Mouse (Mus musculus): ENCODE results near the gene Mdm2. TPM values are rescaled to one million over a fixed set of nuclear protein-coding genes. Genes with fewer than 3 reads are reported as not detected.

Mdm2 gene
- polyA plus RNA-seq, 1 experiment from 2014 or later: 59.7 TPM

- H3K9me3 ChIP-seq: no peaks in the 10 kb centered on the region
- WGBS: 86% methylated on average over 11 of the region's 11 CpGs
- no peaks in the 10 kb centered on the region for H3K36me3 ChIP-seq
- no peak overlapping the region for H3K27ac ChIP-seq
- H3K4me3 ChIP-seq (replicated peaks): no peak overlapping the region
- H3K4me1 ChIP-seq (replicated peaks): peaks cover 6% of the 10 kb centered on the region
- no peaks in the 10 kb centered on the region for H3K27me3 ChIP-seq
- no peak for ATAC-seq (ENCODE audit: insufficient number of reproducible peaks, insufficient read depth, low FRiP score, low TSS enrichment, low read depth)
- no peak overlapping the region for H3K9ac ChIP-seq (replicated peaks)
- H3K4me2 ChIP-seq: no peak overlapping the region
Measured at GRCm38 (mm10) chr10:117649292-117650041, 61.1 kb downstream of the Mdm2 start.

- Histone ChIP-seq H3K4me2 (no peak overlapping the region), H3K27me3 (no peaks in the 10 kb centered on the region), H3K4me3 (replicated peaks) (no peak overlapping the region), H3K4me1 (replicated peaks) (peaks cover 14% of the 10 kb centered on the region), H3K9ac (replicated peaks) (no peak overlapping the region), H3K36me3 (no peaks in the 10 kb centered on the region), H3K9me3 (no peaks in the 10 kb centered on the region), H3K27ac (no peak overlapping the region)
- 86% methylated on average over 3 of the region's 3 CpGs for WGBS
- ATAC-seq (ENCODE audit: insufficient number of reproducible peaks, insufficient read depth, low FRiP score, low TSS enrichment, low read depth): no peak
Measured at GRCm38 (mm10) chr10:117648643-117649042, 61.9 kb downstream of the Mdm2 start.

GRCm38 (mm10) chr10:117647964-117648472, 62.5 kb downstream of the Mdm2 start:
- Histone ChIP-seq H3K4me2 (no peak overlapping the region), H3K27me3 (no peaks in the 10 kb centered on the region), H3K9ac (replicated peaks) (no peak overlapping the region), H3K4me1 (replicated peaks) (peaks cover 20% of the 10 kb centered on the region), H3K4me3 (replicated peaks) (no peak overlapping the region), H3K9me3 (no peaks in the 10 kb centered on the region), H3K36me3 (no peaks in the 10 kb centered on the region), H3K27ac (no peak overlapping the region)
- ATAC-seq (ENCODE audit: insufficient number of reproducible peaks, insufficient read depth, low FRiP score, low TSS enrichment, low read depth): no peak
- WGBS: 86% methylated on average over 2 of the region's 2 CpGs

GRCm38 (mm10) chr10:117647158-117647505, 63.4 kb downstream of the Mdm2 start:
- ATAC-seq (ENCODE audit: insufficient number of reproducible peaks, insufficient read depth, low FRiP score, low TSS enrichment, low read depth): no peak
- Histone ChIP-seq H3K9ac (replicated peaks) (no peak overlapping the region), H3K4me1 (replicated peaks) (peaks cover 21% of the 10 kb centered on the region), H3K4me3 (replicated peaks) (no peak overlapping the region), H3K27ac (no peak overlapping the region), H3K27me3 (no peaks in the 10 kb centered on the region), H3K9me3 (no peaks in the 10 kb centered on the region), H3K4me2 (no peak overlapping the region), H3K36me3 (no peaks in the 10 kb centered on the region)
- WGBS: 90% methylated on average over 13 of the region's 13 CpGs

GRCm38 (mm10) chr10:117646482-117647157, 63.9 kb downstream of the Mdm2 start:
- WGBS: 91% methylated on average over 5 of the region's 5 CpGs
- Histone ChIP-seq H3K27ac (no peak overlapping the region), H3K9me3 (no peaks in the 10 kb centered on the region), H3K4me2 (no peak overlapping the region), H3K4me1 (replicated peaks) (peaks cover 25% of the 10 kb centered on the region), H3K9ac (replicated peaks) (no peak overlapping the region), H3K36me3 (no peaks in the 10 kb centered on the region), H3K4me3 (replicated peaks) (no peak overlapping the region), H3K27me3 (no peaks in the 10 kb centered on the region)
- no peak for ATAC-seq (ENCODE audit: insufficient number of reproducible peaks, insufficient read depth, low FRiP score, low TSS enrichment, low read depth)

GRCm38 (mm10) chr10:117645487-117645964, 65.0 kb downstream of the Mdm2 start:
- no peak overlapping the region for H3K9ac ChIP-seq (replicated peaks)
- H3K27ac ChIP-seq: no peak overlapping the region
- 45% methylated on average over 7 of the region's 7 CpGs for WGBS
- no peak overlapping the region for H3K4me2 ChIP-seq
- H3K4me3 ChIP-seq (replicated peaks): no peak overlapping the region
- H3K36me3 ChIP-seq: no peaks in the 10 kb centered on the region
- H3K9me3 ChIP-seq: no peaks in the 10 kb centered on the region
- H3K4me1 ChIP-seq (replicated peaks): peaks cover 27% of the 10 kb centered on the region
- no peak for ATAC-seq (ENCODE audit: insufficient number of reproducible peaks, insufficient read depth, low FRiP score, low TSS enrichment, low read depth)
- H3K27me3 ChIP-seq: no peaks in the 10 kb centered on the region

- H3K9ac ChIP-seq (replicated peaks): no peak overlapping the region
- H3K9me3 ChIP-seq: no peaks in the 10 kb centered on the region
- peak overlapping the region; percentile 32; the same call in 1 of the 2 replicates for H3K27ac ChIP-seq
- peaks cover 32% of the 10 kb centered on the region for H3K4me1 ChIP-seq (replicated peaks)
- H3K4me3 ChIP-seq (replicated peaks): no peak overlapping the region
- no peaks in the 10 kb centered on the region for H3K27me3 ChIP-seq
- no peak overlapping the region for H3K4me2 ChIP-seq
- H3K36me3 ChIP-seq: no peaks in the 10 kb centered on the region
- WGBS: 77% methylated on average over 11 of the region's 11 CpGs
- ATAC-seq (ENCODE audit: insufficient number of reproducible peaks, insufficient read depth, low FRiP score, low TSS enrichment, low read depth): no peak
Measured at GRCm38 (mm10) chr10:117644828-117645227, 65.7 kb downstream of the Mdm2 start.

- H3K9me3 ChIP-seq: no peaks in the 10 kb centered on the region
- H3K4me2 ChIP-seq: peak overlapping the region; percentile 17; the same call in 1 of the 2 replicates
- no peaks in the 10 kb centered on the region for H3K36me3 ChIP-seq
- no peak overlapping the region for H3K4me3 ChIP-seq (replicated peaks)
- H3K27me3 ChIP-seq: no peaks in the 10 kb centered on the region
- no peak overlapping the region for H3K9ac ChIP-seq (replicated peaks)
- ATAC-seq (ENCODE audit: insufficient number of reproducible peaks, insufficient read depth, low FRiP score, low TSS enrichment, low read depth): 0 out of 2 replicates have a peak, but pooled peaks have one; percentile 2
- peak overlapping the region; percentile 32; the same call in 1 of the 2 replicates for H3K27ac ChIP-seq
- WGBS: 15% methylated on average over 8 of the region's 8 CpGs
- H3K4me1 ChIP-seq (replicated peaks): peaks cover 34% of the 10 kb centered on the region
Measured at GRCm38 (mm10) chr10:117644429-117644748, 66.2 kb downstream of the Mdm2 start.

GRCm38 (mm10) chr10:117643711-117644428, 66.7 kb downstream of the Mdm2 start:
- Histone ChIP-seq H3K36me3 (no peaks in the 10 kb centered on the region), H3K9me3 (no peaks in the 10 kb centered on the region), H3K9ac (replicated peaks) (no peak overlapping the region), H3K27me3 (no peaks in the 10 kb centered on the region), H3K27ac (peak overlapping the region; percentile 32; the same call in 1 of the 2 replicates), H3K4me3 (replicated peaks) (no peak overlapping the region), H3K4me1 (replicated peaks) (peaks cover 34% of the 10 kb centered on the region), H3K4me2 (peak overlapping the region; percentile 17; the same call in 1 of the 2 replicates)
- 68% methylated on average over 12 of the region's 12 CpGs for WGBS
- ATAC-seq (ENCODE audit: insufficient number of reproducible peaks, insufficient read depth, low FRiP score, low TSS enrichment, low read depth): no peak

GRCm38 (mm10) chr10:117643302-117643701, 67.3 kb downstream of the Mdm2 start:
- no peak for ATAC-seq (ENCODE audit: insufficient number of reproducible peaks, insufficient read depth, low FRiP score, low TSS enrichment, low read depth)
- no peak overlapping the region for H3K27ac ChIP-seq
- no peaks in the 10 kb centered on the region for H3K9me3 ChIP-seq
- no peak overlapping the region for H3K9ac ChIP-seq (replicated peaks)
- H3K36me3 ChIP-seq: no peaks in the 10 kb centered on the region
- no peaks in the 10 kb centered on the region for H3K27me3 ChIP-seq
- H3K4me3 ChIP-seq (replicated peaks): no peak overlapping the region
- no peak overlapping the region for H3K4me2 ChIP-seq
- H3K4me1 ChIP-seq (replicated peaks): peaks cover 34% of the 10 kb centered on the region
- WGBS: 77% methylated on average over 6 of the region's 6 CpGs
